Mouse (Mus musculus) heart, embryonic 11.5 days (tissue): Measurements from ENCODE around the gene Snx29. TPM values are rescaled to one million over a fixed set of nuclear protein-coding genes. Genes with fewer than 3 reads are reported as not detected.

Experiments
- ATAC-seq: fragments of 200-750 bp; cut with Nextera tagmentation; replicated peaks from 2 replicates; pipeline ENCODE4 v1.8.0; 2017; ENCODE audit warnings: moderate library complexity; ENCODE audit not compliant: insufficient number of reproducible peaks, low FRiP score, low TSS enrichment
- H3K27ac ChIP-seq: fragments of 300-500 bp; sonication (generic); 2 replicates; pipeline ENCODE4 v1.5.1; 2014; ENCODE audit warnings: mild to moderate bottlenecking, low read depth, low read length
- H3K27me3 ChIP-seq: fragments of 300-500 bp; sonication (generic); 2 replicates; pipeline ENCODE4 v1.6.1; 2014; ENCODE audit warnings: mild to moderate bottlenecking, low read length, mixed read lengths; ENCODE audit not compliant: control insufficient read depth, insufficient read depth
- H3K36me3 ChIP-seq: fragments of 300-500 bp; sonication (generic); 2 replicates; pipeline ENCODE4 v1.6.1; 2014; ENCODE audit warnings: mild to moderate bottlenecking, low read length, moderate library complexity, mixed read lengths; ENCODE audit not compliant: control insufficient read depth, insufficient read depth
- H3K4me1 ChIP-seq: fragments of 300-500 bp; sonication (generic); 2 replicates; pipeline ENCODE4 v1.6.1; 2014; ENCODE audit warnings: low read length; ENCODE audit not compliant: control insufficient read depth, insufficient read depth
- H3K4me2 ChIP-seq: fragments of 300-500 bp; sonication (generic); 2 replicates; pipeline ENCODE4 v1.6.1; 2014; ENCODE audit warnings: mild to moderate bottlenecking, moderate library complexity
- H3K4me3 ChIP-seq: fragments of 300-500 bp; sonication (generic); 2 replicates; pipeline ENCODE4 v1.5.1; 2014; ENCODE audit warnings: low read depth, low read length
- H3K9ac ChIP-seq: fragments of 300-500 bp; sonication (generic); 2 replicates; pipeline ENCODE4 v1.6.1; 2014; ENCODE audit warnings: mild to moderate bottlenecking, low read depth, low read length, moderate library complexity
- H3K9me3 ChIP-seq: fragments of 300-500 bp; sonication (generic); replicated peaks from 2 replicates; pipeline ENCODE4 v1.6.1; 2016; ENCODE audit warnings: low read length; ENCODE audit not compliant: control insufficient read depth
- WGBS: fragments of 180-500 bp; shearing (Covaris S2); extraction: QIAGEN DNeasy Blood & Tissue Kit; methylation state at CpG from one replicate; pipeline ENCODE4 v1.1.7; 2014; ENCODE audit not compliant: insufficient replicate concordance; 5-methylcytosine and 5-hydroxymethylcytosine counted together
- polyA plus RNA-seq: library from polyadenylated mRNA; unstranded; fragments of >200 nt; fragmentation: Nextera tagmentation; extraction: Ambion mirVana; gene quantifications from 2 replicates; pipeline ENCODE4 v1.2.1, GENCODE M21; 2014

The Snx29 gene
- polyA plus RNA-seq, 1 experiment from 2014 or later, result 8.2 TPM

DNA sequence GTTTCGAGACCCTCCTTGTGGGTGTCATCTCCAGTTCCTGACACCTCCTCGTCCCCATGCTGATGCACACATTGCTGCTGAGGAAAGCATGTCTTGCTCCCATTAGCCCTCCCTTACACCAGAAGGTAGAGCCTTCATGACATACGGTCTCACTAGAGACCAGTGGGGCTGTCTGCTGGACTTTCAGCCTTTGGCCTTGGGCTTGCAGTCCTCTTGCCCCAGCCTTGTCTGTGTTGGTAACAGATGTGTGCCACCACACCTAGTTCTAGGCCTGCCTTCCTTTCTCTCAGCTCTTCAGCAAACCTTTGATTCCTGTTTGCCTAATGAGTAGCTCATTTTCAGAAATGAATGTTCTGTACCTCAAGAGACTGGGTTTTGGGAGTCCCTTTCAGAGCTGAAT lies 45.7 kb downstream of the Snx29 start:
- no peak overlapping the region for H3K4me2 ChIP-seq
- H3K36me3 ChIP-seq, result no peaks in the 10 kb centered on the region
- no peaks in the 10 kb centered on the region for H3K27me3 ChIP-seq
- no peak overlapping the region for H3K9ac ChIP-seq
- H3K4me3 ChIP-seq, result no peak overlapping the region
- no peak overlapping the region for H3K27ac ChIP-seq
- no peak for ATAC-seq
- peaks cover 12% of the 10 kb centered on the region for H3K4me1 ChIP-seq
- H3K9me3 ChIP-seq, result no peaks in the 10 kb centered on the region
- WGBS, result 88% methylated on average over 3 of the region's 3 CpGs

DNA sequence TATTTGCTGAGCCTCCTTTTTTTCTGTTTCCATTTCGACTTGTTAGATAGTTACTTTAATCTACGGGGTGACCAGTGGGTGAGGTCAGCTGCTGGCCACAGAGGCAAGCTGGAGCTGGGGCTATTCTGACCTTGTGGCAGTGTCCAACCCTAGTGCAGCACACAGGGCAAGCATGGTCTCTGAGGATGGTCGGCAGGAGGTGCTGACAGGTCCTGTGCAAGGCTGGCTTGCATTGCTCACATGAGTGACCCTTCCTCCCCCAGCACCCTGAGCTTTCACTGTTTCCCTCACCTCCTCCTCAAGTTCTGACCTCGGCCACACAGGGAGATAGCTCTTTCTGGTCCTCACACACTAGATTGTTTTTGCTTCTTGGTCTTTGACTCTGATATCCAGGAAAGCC lies 46.5 kb downstream of the Snx29 start:
- Histone ChIP-seq H3K4me2 (no peak overlapping the region), H3K9me3 (no peaks in the 10 kb centered on the region), H3K4me1 (peaks cover 12% of the 10 kb centered on the region), H3K27ac (no peak overlapping the region), H3K27me3 (no peaks in the 10 kb centered on the region), H3K9ac (no peak overlapping the region; the same call in 1 of the 2 replicates), H3K36me3 (no peaks in the 10 kb centered on the region), H3K4me3 (no peak overlapping the region)
- WGBS, result 19% methylated on average over 4 of the region's 4 CpGs
- no peak for ATAC-seq

DNA sequence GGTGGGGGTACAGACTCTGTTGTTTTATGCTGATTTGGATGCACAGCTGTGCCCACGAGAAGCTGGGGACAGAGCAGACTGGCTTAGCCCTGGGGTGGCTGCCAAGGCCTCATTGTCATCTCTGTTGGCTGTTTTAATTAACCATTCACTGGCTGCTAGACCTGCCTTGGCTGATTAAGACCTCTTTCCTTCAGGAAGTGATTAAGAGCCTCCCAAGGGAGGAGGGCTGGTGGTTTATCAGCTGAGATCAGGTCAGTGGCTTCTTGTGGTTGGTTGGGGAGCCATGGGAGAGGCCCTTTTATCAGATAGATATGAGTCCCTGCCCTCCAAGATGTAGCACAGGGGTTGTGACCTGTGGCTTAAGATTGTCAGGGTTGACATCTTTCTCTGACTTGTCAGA lies 46.9 kb downstream of the Snx29 start:
- H3K36me3 ChIP-seq, result no peaks in the 10 kb centered on the region
- H3K9me3 ChIP-seq, result no peaks in the 10 kb centered on the region
- H3K4me3 ChIP-seq, result no peak overlapping the region
- H3K4me1 ChIP-seq, result peaks cover 12% of the 10 kb centered on the region
- ATAC-seq, result no peak
- 5% methylated on average over 1 of the region's 1 CpGs for WGBS
- H3K4me2 ChIP-seq, result no peak overlapping the region
- H3K27me3 ChIP-seq, result no peaks in the 10 kb centered on the region
- no peak overlapping the region; the same call in 1 of the 2 replicates for H3K9ac ChIP-seq
- no peak overlapping the region for H3K27ac ChIP-seq

DNA sequence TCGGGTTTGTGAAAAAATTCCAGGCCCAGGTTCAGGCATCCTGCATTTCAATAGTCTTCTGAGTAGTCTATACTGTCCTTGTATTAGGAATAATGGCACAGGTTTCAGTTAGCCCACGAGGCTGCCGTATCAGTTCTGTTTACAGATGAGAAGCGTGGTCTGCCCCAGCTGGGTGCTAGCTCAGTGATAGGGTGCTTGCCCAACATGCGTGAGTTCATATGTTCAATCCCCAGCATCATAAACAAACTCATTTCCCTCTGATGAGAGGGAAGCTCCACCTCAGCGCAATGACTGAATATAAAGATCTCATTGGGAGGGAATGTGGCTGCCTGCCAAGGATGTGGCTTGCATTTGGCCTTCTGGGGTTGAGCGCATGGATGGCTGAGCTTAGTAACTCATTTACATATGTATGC lies 47.4 kb downstream of the Snx29 start:
- Histone ChIP-seq H3K27me3 (no peaks in the 10 kb centered on the region), H3K4me3 (no peak overlapping the region), H3K4me2 (no peak overlapping the region), H3K9ac (no peak overlapping the region), H3K9me3 (no peaks in the 10 kb centered on the region), H3K27ac (no peak overlapping the region), H3K36me3 (no peaks in the 10 kb centered on the region), H3K4me1 (peaks cover 12% of the 10 kb centered on the region)
- 58% methylated on average over 7 of the region's 7 CpGs for WGBS
- no peak for ATAC-seq

DNA sequence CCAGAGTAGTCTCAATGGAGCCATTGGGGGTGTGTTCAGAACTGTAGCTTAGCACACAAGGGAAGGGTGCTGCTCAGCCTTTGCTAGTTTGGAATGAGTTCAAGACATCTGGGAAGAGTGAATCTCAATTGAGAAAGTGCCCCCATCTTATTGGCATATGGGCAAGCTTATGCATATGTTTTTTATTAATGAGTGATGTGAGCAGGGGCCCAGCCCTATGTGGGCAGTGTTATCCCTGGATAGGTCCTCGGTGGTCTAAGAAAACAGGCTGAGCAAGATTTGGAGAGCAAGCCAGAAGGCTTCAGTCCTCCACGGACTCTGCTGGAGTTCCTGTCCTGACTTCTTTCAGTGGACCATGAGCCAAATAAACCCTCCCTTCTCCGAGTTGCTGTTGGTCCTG lies 56.6 kb downstream of the Snx29 start:
- ATAC-seq, result no peak
- no peaks in the 10 kb centered on the region for H3K36me3 ChIP-seq
- no peak overlapping the region for H3K4me2 ChIP-seq
- no peaks in the 10 kb centered on the region for H3K9me3 ChIP-seq
- H3K9ac ChIP-seq, result no peak overlapping the region
- H3K4me3 ChIP-seq, result no peak overlapping the region
- H3K27me3 ChIP-seq, result no peaks in the 10 kb centered on the region
- no peak overlapping the region for H3K27ac ChIP-seq
- 77% methylated on average over 3 of the region's 3 CpGs for WGBS
- H3K4me1 ChIP-seq, result no peaks in the 10 kb centered on the region

DNA sequence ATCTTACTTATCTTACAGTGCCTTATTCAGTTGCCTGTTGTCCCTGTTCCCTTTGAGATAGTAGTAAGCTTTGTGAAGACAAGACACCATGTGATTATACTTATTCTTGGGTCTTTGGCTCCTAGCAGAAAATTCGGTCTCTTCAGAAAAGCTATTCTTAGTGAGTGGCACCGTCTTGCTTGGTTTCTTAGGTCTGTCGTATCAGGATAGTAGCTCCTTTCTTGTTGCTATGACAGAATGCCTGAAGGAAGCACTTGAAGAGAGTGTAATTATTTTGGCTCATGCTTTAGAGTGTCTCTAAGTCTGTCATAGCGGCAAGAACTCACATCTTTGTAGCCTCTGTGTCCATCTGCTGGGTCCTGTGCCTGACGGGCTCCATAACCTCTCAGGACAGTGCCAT lies 57.3 kb downstream of the Snx29 start:
- no peaks in the 10 kb centered on the region for H3K36me3 ChIP-seq
- no peak overlapping the region for H3K4me2 ChIP-seq
- H3K27me3 ChIP-seq, result no peaks in the 10 kb centered on the region
- H3K9ac ChIP-seq, result no peak overlapping the region
- no peak for ATAC-seq
- no peaks in the 10 kb centered on the region for H3K9me3 ChIP-seq
- H3K4me3 ChIP-seq, result no peak overlapping the region
- no peaks in the 10 kb centered on the region for H3K4me1 ChIP-seq
- H3K27ac ChIP-seq, result no peak overlapping the region
- 80% methylated on average over 5 of the region's 5 CpGs for WGBS

DNA sequence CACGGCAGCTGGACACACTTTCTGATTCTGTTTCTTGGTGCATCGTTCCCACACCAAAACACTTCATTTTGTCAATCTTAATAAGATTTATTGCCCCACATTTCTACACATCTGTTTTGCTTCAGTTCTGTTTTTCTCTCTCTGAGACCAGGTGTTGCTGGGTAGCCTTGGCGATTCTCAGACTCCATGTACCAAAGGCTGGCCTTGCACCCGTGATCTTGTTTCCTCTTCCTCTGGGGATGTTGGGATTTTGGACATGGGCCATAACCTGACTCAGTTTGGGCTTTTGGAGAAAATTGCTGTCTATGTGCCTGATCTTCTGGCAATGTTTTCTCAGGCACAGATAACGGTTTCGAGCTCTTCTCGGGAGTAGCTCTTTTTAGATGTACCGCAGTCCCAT lies 58.2 kb downstream of the Snx29 start:
- Histone ChIP-seq H3K36me3 (no peaks in the 10 kb centered on the region), H3K9ac (no peak overlapping the region), H3K4me3 (no peak overlapping the region), H3K4me2 (no peak overlapping the region), H3K27ac (no peak overlapping the region), H3K9me3 (no peaks in the 10 kb centered on the region), H3K27me3 (no peaks in the 10 kb centered on the region), H3K4me1 (no peaks in the 10 kb centered on the region)
- ATAC-seq, result no peak
- WGBS, result 88% methylated on average over 8 of the region's 8 CpGs

DNA sequence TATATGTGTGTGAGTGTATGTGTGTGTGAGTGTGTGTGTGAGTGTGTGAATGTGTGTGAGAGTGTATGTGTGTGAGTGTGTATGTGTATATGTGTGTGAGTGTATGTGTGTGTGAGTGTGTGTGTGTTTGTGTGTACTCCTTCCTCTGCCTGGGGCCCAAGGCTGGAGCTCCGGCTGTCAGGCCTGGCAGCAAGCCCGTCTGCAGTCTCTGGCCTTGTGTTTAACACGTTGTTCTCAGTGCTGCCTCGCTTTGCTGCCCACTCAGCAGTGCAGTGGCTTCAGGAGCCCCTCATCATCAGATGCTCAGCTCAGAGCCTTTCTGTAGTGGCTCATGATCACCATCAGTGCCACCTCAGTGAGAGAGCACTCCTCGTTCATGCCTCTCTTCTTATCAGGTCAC lies 61.7 kb downstream of the Snx29 start:
- H3K4me1 ChIP-seq, result no peaks in the 10 kb centered on the region
- no peak overlapping the region for H3K27ac ChIP-seq
- H3K9ac ChIP-seq, result no peak overlapping the region
- H3K4me2 ChIP-seq, result no peak overlapping the region
- no peaks in the 10 kb centered on the region for H3K36me3 ChIP-seq
- 68% methylated on average over 5 of the region's 5 CpGs for WGBS
- no peaks in the 10 kb centered on the region for H3K27me3 ChIP-seq
- no peak for ATAC-seq
- no peaks in the 10 kb centered on the region for H3K9me3 ChIP-seq
- no peak overlapping the region for H3K4me3 ChIP-seq

DNA sequence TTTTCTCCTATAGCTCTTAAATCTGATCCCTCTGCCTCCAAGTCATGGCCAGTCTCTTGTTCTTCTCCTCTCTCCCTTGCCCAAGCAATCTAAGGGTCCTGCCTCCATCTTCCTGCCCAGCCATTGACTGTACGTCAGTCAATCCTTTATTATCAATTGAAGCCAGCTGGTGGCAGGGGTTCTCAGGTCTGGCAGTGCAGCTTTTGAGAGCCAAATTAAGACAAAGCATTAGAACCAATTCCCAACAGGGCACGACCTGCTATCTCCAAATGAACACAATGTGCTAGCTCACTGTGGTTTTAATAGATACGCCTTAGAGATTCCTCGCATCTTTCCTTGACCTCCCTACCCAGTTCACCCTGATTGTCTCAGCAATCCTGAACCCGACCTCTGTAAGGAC lies 62.4 kb downstream of the Snx29 start:
- H3K27ac ChIP-seq, result no peak overlapping the region
- WGBS, result 65% methylated on average over 5 of the region's 5 CpGs
- H3K27me3 ChIP-seq, result no peaks in the 10 kb centered on the region
- no peak overlapping the region for H3K9ac ChIP-seq
- no peaks in the 10 kb centered on the region for H3K9me3 ChIP-seq
- no peak overlapping the region for H3K4me3 ChIP-seq
- no peaks in the 10 kb centered on the region for H3K4me1 ChIP-seq
- no peak overlapping the region for H3K4me2 ChIP-seq
- no peaks in the 10 kb centered on the region for H3K36me3 ChIP-seq
- no peak for ATAC-seq
